Mouse (Mus musculus) lung, embryonic 16.5 days (tissue): Measurements from ENCODE around the gene Ell2. TPM values are rescaled to one million over a fixed set of nuclear protein-coding genes. Genes with fewer than 3 reads are reported as not detected.

Experiments used
- ATAC-seq: fragments of 200-750 bp; cut with Nextera tagmentation; 2 replicates; pipeline ENCODE4 v1.8.0; 2017; ENCODE audit warnings: low read depth, mild to moderate bottlenecking, moderate library complexity
- H3K27ac ChIP-seq: fragments of 300-500 bp; sonication (generic); 2 replicates; pipeline ENCODE4 v1.5.1; 2014; ENCODE audit warnings: mild to moderate bottlenecking, control low read depth, low read length
- H3K27me3 ChIP-seq: fragments of 300-500 bp; sonication (generic); 2 replicates; pipeline ENCODE4 v1.6.1; 2014; ENCODE audit warnings: low read depth, low read length, mixed read lengths; ENCODE audit not compliant: control insufficient read depth, insufficient read depth
- H3K36me3 ChIP-seq: fragments of 300-500 bp; sonication (generic); 2 replicates; pipeline ENCODE4 v1.6.1; 2014; ENCODE audit warnings: low read length; ENCODE audit not compliant: control insufficient read depth, insufficient read depth
- H3K4me1 ChIP-seq: fragments of 300-500 bp; sonication (generic); replicated peaks from 2 replicates; pipeline ENCODE4 v1.6.1; 2014; ENCODE audit warnings: low read length, mixed read lengths; ENCODE audit not compliant: control insufficient read depth, insufficient read depth
- H3K4me2 ChIP-seq: fragments of 300-500 bp; sonication (generic); 2 replicates; pipeline ENCODE4 v1.6.1; 2014; ENCODE audit warnings: low read depth, low read length, control low read depth
- H3K4me3 ChIP-seq: fragments of 300-500 bp; sonication (generic); 2 replicates; pipeline ENCODE4 v1.5.1; 2014; ENCODE audit warnings: mild to moderate bottlenecking, low read length, control low read depth
- H3K9ac ChIP-seq: fragments of 300-500 bp; sonication (generic); 2 replicates; pipeline ENCODE4 v1.6.1; 2014; ENCODE audit warnings: low read length, control low read depth
- H3K9me3 ChIP-seq: fragments of 300-500 bp; sonication (generic); 2 replicates; pipeline ENCODE4 v1.6.1; 2016; ENCODE audit warnings: low read length; ENCODE audit not compliant: control insufficient read depth
- WGBS: fragments of 180-500 bp; shearing (Covaris S2); extraction: QIAGEN DNeasy Blood & Tissue Kit; methylation state at CpG from one replicate; pipeline ENCODE4 v1.1.7; 2014; 5-methylcytosine and 5-hydroxymethylcytosine counted together
- polyA plus RNA-seq: library from polyadenylated mRNA; unstranded; fragments of >200 nt; fragmentation: Nextera tagmentation; extraction: Ambion mirVana; gene quantifications from 2 replicates; pipeline ENCODE4 v1.2.1, GENCODE M21; 2015

Gene Ell2
- polyA plus RNA-seq, 1 experiment from 2014 or later, result 7.5 TPM

DNA sequence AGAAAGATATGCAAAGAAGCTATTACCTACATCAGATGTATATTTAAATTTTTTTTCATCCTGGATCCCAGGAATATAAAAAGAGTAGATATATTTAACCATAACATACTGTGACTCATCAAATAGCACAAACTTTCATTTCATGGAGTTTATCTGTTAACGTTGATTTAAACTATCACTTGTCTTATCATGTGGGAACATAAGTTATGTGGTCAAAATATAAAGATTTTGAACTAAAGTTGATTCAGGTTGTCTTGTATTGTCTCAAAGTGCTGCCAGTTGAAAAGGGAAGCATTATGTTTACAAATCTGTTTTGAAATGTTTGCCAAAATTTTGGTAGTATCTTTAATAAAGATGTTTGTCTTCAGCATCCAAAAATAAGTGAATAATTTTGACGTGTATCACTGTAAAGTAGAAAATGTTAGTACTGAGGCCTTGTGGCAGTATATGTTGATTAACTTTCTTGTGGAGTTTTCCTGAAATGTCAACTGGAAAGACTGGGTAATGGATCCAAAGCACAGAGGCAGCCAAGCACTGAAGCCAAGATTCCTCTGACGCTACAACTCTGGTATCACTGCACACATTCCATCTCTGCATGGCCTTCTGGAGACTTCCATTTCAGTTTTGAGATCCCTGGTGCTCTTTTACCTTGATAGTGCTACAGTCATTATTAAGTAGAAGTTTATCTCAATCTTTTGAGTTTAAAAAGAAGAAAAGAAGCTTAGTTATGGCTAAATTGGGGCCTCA lies 65.6 kb downstream of the Ell2 start:
- no peak overlapping the region for H3K27ac ChIP-seq
- H3K27me3 ChIP-seq, result no peaks in the 10 kb centered on the region
- no peaks in the 10 kb centered on the region for H3K4me1 ChIP-seq
- ATAC-seq, result no peak
- 0 out of 2 replicates have a peak, but pooled peaks cover 2% of the 10 kb centered on the region for H3K36me3 ChIP-seq
- no peaks in the 10 kb centered on the region for H3K9me3 ChIP-seq
- H3K4me2 ChIP-seq, result no peak overlapping the region
- H3K4me3 ChIP-seq, result no peak overlapping the region
- H3K9ac ChIP-seq, result no peak overlapping the region
- 79% methylated on average over 3 of the region's 3 CpGs for WGBS

DNA sequence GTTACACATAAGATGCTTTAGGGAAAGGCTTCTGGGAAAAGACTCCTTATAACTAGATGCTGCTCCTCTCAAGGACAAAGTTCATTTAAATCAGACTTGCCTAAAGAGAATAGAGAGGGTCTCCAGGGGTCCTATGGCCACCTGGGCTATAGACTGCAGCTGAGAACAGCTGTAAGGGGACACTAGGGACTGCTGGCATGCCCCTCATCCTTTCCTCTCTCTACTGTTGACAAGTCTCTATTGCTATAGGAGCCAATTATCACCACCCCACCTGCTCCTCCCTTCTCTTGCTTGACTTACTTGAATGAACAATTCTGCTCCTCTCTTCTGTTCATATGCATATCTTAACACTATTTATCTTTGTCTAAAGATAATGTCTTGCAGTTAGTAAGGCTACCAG lies 69.4 kb downstream of the Ell2 start:
- H3K9ac ChIP-seq, result no peak overlapping the region
- no peaks in the 10 kb centered on the region for H3K9me3 ChIP-seq
- H3K27ac ChIP-seq, result no peak overlapping the region
- no peak for ATAC-seq
- H3K4me3 ChIP-seq, result no peak overlapping the region
- H3K27me3 ChIP-seq, result no peaks in the 10 kb centered on the region
- no peak overlapping the region for H3K4me2 ChIP-seq
- H3K36me3 ChIP-seq, result no peaks in the 10 kb centered on the region
- no peaks in the 10 kb centered on the region for H3K4me1 ChIP-seq

DNA sequence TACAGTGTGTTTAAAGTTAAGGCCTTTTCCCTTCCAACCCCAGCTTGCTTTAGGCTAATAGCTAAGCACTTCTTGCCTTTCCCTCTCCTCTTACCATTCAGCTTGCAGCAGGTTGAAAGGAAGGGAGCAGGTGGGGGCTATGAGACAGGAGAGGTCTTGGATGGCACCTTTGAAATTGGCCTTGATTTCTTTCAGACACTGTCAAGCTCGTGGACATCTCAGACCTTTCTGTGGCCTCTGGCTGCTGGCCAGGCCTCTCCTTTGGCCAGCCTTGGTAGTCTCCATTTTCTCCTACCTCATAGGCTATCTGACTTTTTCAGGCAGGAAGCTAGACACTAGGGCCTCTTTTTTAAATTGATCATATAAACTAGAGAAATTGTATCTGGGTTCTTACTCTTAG lies 70.1 kb downstream of the Ell2 start:
- 42% methylated on average over 1 of the region's 1 CpGs for WGBS
- no peak overlapping the region for H3K9ac ChIP-seq
- ATAC-seq, result no peak
- H3K4me1 ChIP-seq, result no peaks in the 10 kb centered on the region
- no peak overlapping the region for H3K4me3 ChIP-seq
- no peaks in the 10 kb centered on the region for H3K27me3 ChIP-seq
- H3K27ac ChIP-seq, result no peak overlapping the region
- no peaks in the 10 kb centered on the region for H3K9me3 ChIP-seq
- no peak overlapping the region for H3K4me2 ChIP-seq
- no peaks in the 10 kb centered on the region for H3K36me3 ChIP-seq

DNA sequence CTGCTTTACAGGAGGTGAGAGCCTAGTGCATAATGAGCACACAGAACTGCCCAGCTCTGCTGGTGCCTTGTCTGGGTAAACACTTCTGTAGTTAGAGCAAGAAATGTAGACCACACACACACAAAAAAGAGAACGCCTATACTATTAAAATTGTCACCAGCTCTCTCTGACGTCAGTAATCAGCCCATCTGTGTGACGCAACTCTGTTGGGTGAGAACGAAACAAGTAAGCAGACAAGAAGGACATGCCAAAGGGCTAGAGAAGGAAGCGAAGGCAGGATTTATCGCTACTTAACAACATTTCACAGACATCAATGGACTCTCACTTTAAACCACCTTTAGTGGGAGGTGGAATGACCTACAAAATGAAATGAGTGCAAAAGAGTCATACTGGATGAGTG lies 71.6 kb downstream of the Ell2 start:
- no peak overlapping the region for H3K27ac ChIP-seq
- H3K36me3 ChIP-seq, result no peaks in the 10 kb centered on the region
- H3K4me2 ChIP-seq, result no peak overlapping the region
- no peaks in the 10 kb centered on the region for H3K9me3 ChIP-seq
- 66% methylated on average over 6 of the region's 6 CpGs for WGBS
- H3K27me3 ChIP-seq, result no peaks in the 10 kb centered on the region
- H3K4me1 ChIP-seq, result no peaks in the 10 kb centered on the region
- no peak for ATAC-seq
- no peak overlapping the region for H3K9ac ChIP-seq
- H3K4me3 ChIP-seq, result no peak overlapping the region

DNA sequence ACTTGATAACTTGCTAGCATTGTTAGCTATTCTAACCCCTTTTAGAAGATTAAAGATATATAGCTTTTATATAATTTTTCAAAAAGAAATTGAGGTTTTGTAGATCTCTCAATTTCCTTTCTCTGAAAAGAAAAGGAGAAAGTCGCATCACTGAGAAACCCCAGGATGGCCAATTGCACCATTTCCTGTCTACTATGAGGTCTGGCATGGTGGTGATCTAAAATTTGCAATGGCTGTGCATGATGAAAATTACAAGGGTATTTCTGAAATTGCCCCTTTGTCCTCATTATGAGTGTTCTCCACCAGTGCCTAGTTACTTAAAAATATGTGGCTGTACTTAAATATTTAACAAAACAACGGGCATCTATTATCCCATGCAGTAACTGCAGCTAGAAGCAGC lies 72.6 kb downstream of the Ell2 start:
- Histone ChIP-seq H3K9ac (no peak overlapping the region), H3K27ac (no peak overlapping the region)
- ATAC-seq, result no peak

DNA sequence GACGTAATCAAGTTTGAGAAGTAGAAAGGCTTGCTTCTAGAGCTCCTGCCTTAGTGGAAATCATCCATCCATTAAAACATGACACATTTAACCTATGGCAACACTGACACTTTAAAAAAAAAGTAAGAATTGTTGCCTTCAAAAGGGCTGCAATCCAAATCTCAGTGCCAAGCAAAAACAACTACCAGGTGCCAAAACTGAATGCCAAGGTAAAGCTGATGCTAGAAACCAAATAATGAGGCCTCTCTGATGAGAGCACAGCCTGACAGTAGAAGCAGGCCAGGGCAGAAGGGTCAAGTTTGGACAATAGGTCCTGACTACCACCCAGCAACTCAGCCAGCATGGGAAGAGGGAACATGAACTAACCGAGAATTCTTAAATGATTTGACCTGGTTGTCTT lies 73.5 kb downstream of the Ell2 start:
- no peaks in the 10 kb centered on the region for H3K36me3 ChIP-seq
- 63% methylated on average over 2 of the region's 2 CpGs for WGBS
- ATAC-seq, result no peak
- H3K9me3 ChIP-seq, result no peaks in the 10 kb centered on the region
- no peak overlapping the region for H3K4me2 ChIP-seq
- H3K27ac ChIP-seq, result no peak overlapping the region
- H3K4me3 ChIP-seq, result no peak overlapping the region
- no peak overlapping the region for H3K9ac ChIP-seq
- no peaks in the 10 kb centered on the region for H3K27me3 ChIP-seq
- H3K4me1 ChIP-seq, result 0 out of 2 replicates have a peak, but pooled peaks cover 3% of the 10 kb centered on the region

More for the DNA sequence above, 72.6 kb downstream of the Ell2 start:
- H3K36me3 ChIP-seq, result no peaks in the 10 kb centered on the region
- H3K9me3 ChIP-seq, result no peaks in the 10 kb centered on the region
- no peaks in the 10 kb centered on the region for H3K27me3 ChIP-seq
- H3K4me3 ChIP-seq, result no peak overlapping the region
- H3K4me2 ChIP-seq, result no peak overlapping the region
- H3K4me1 ChIP-seq, result no peaks in the 10 kb centered on the region
- 86% methylated on average over 2 of the region's 2 CpGs for WGBS

DNA sequence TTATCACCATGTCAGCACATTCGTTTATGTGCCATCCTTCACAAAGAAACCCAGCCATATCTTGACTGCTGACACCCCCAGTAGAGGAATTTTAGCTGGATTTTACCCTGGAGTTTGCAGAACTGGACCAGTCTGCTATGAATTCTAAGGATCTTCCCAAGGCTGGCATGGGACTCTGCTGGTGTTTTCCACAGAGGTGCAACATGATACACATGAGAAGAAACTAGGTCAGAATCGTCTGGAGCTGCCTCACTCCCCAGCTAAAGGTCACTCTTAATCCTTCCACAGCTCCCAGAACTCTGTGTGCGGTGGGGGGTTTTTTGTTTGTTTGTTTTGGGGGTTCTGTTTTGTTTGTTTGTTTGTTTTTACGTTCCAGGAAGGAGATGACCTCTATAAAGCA lies 79.2 kb downstream of the Ell2 start:
- Histone ChIP-seq H3K9ac (no peak overlapping the region), H3K9me3 (no peaks in the 10 kb centered on the region), H3K4me3 (no peak overlapping the region), H3K36me3 (no peaks in the 10 kb centered on the region), H3K4me2 (no peak overlapping the region), H3K27me3 (no peaks in the 10 kb centered on the region), H3K4me1 (0 out of 2 replicates have a peak, but pooled peaks cover 3% of the 10 kb centered on the region), H3K27ac (no peak overlapping the region)
- ATAC-seq, result no peak
- 39% methylated on average over 4 of the region's 4 CpGs for WGBS

DNA sequence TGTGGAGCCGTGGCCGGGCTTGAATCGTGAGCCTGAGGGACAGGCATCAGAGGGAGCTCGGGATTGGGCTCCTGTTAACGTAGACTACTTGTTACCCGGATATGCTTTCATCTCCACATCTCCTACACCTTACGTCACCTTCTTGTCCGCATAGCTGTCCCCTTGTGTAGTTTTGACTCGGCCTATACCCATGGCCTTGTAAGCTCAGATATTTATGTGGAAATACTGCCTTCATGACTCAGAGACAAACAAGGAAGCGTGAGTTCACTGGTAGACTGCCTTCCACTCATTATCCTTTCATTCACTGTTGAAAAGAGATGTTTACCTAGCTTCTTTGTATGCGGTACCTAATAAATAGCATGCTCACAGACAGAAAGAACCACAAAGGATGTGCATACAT lies 79.7 kb downstream of the Ell2 start:
- no peaks in the 10 kb centered on the region for H3K9me3 ChIP-seq
- no peak overlapping the region for H3K9ac ChIP-seq
- H3K4me1 ChIP-seq, result 0 out of 2 replicates have a peak, but pooled peaks cover 3% of the 10 kb centered on the region
- ATAC-seq, result no peak
- no peaks in the 10 kb centered on the region for H3K27me3 ChIP-seq
- no peak overlapping the region for H3K4me2 ChIP-seq
- no peak overlapping the region for H3K4me3 ChIP-seq
- no peak overlapping the region for H3K27ac ChIP-seq
- H3K36me3 ChIP-seq, result no peaks in the 10 kb centered on the region
- 85% methylated on average over 11 of the region's 11 CpGs for WGBS

DNA sequence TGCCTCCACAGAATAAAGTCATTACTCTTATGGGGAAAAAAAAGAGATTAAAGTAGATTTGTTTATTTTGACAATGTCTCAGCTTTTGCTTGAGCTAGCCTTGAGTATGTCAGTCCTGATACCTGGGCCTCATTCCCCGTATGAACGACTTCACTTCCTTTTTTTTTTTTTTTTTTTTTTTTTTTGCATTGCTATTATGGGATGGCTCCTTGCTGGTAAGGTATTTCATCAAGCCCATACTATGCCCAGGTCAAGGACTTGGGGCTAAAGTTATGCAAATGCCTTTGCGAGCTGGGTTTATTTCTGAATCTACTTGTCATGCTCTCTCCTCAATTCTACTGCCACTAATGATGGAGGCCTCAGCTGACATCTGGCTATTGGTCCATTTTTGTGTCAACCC lies 80.8 kb downstream of the Ell2 start:
- H3K4me1 ChIP-seq, result 0 out of 2 replicates have a peak, but pooled peaks cover 3% of the 10 kb centered on the region
- H3K9me3 ChIP-seq, result no peaks in the 10 kb centered on the region
- H3K4me3 ChIP-seq, result no peak overlapping the region
- WGBS, result 71% methylated on average over 3 of the region's 3 CpGs
- ATAC-seq, result no peak
- H3K27me3 ChIP-seq, result no peaks in the 10 kb centered on the region
- H3K9ac ChIP-seq, result no peak overlapping the region
- no peak overlapping the region for H3K4me2 ChIP-seq
- no peak overlapping the region for H3K27ac ChIP-seq
- H3K36me3 ChIP-seq, result no peaks in the 10 kb centered on the region
